Mouse (Mus musculus) ES-E14 (cell line): ENCODE data around the gene Gm20715.

ENCODE experiments used
- CHD2 ChIP-seq: IDR thresholded peaks from 2 replicates; pipeline ENCODE4 v1.6.1; 2014; ENCODE audit warnings: mild to moderate bottlenecking, low read depth, low read length, inconsistent platforms
- HCFC1 ChIP-seq: IDR thresholded peaks from 2 replicates; pipeline ENCODE4 v1.6.1; 2012; ENCODE audit warnings: low read length, inconsistent platforms, borderline replicate concordance; ENCODE audit not compliant: insufficient read depth

DNA sequence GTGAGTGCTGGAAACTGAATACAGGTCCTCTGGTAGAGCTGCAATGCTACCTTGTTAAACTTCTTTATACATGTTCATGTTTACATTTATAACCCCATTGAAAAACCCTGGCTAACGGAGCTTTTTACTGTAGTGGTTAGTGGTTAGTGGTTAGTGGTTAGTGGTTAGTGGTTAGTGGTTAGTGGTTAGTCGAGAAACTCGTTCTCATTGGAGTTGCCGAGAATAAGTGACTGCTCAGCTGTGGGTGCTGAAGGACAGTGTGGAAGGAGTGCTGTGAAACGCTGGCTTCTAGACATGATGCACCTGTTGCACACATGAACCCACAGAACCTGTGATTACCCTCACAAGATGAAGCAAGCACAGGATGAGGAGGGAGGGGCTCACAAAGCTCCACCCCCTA lies 37.7 kb downstream of the Gm20715 start:
- TF ChIP-seq HCFC1 = no peak
- no peak for TF ChIP-seq CHD2
